Mouse (Mus musculus): ENCODE data around the gene Slc18a2. TPM values are rescaled to one million over a fixed set of nuclear protein-coding genes. Genes with fewer than 3 reads are reported as not detected.

The Slc18a2 gene
- polyA plus RNA-seq, 1 experiment from 2014 or later: 7.9 TPM

GRCm38 (mm10) chr19:59264838-59265532, 4.3 kb downstream of the Slc18a2 start:
- peaks cover 12% of the 10 kb centered on the region for H3K4me1 ChIP-seq (ENCODE audit: control insufficient read depth, insufficient read depth, low read length)
- H3K36me3 ChIP-seq (ENCODE audit: control insufficient read depth, insufficient read depth, low read length): no peaks in the 10 kb centered on the region
- no peak overlapping the region for H3K4me2 ChIP-seq (ENCODE audit: low read depth, low read length)
- H3K27me3 ChIP-seq (replicated peaks; ENCODE audit: control insufficient read depth, insufficient read depth, low read length): peaks cover 7% of the 10 kb centered on the region; the same call in 1 of the 2 replicates
- H3K9ac ChIP-seq (ENCODE audit: low read depth, low read length): no peak overlapping the region
- H3K9me3 ChIP-seq (ENCODE audit: control insufficient read depth, low read length): no peaks in the 10 kb centered on the region
- WGBS: 86% methylated on average over 9 of the region's 9 CpGs
- H3K4me3 ChIP-seq (ENCODE audit: low read length): no peak overlapping the region
- H3K27ac ChIP-seq (ENCODE audit: low read length): no peak overlapping the region
- ATAC-seq: no peak

- peaks cover 2% of the 10 kb centered on the region; the same call in 1 of the 2 replicates for H3K27me3 ChIP-seq (replicated peaks; ENCODE audit: control insufficient read depth, insufficient read depth, low read length)
- no peaks in the 10 kb centered on the region for H3K9me3 ChIP-seq (ENCODE audit: control insufficient read depth, low read length)
- no peak overlapping the region for H3K9ac ChIP-seq (ENCODE audit: low read depth, low read length)
- peaks cover 7% of the 10 kb centered on the region for H3K4me1 ChIP-seq (ENCODE audit: control insufficient read depth, insufficient read depth, low read length)
- H3K4me3 ChIP-seq (ENCODE audit: low read length): no peak overlapping the region
- no peak for ATAC-seq
- no peak overlapping the region for H3K4me2 ChIP-seq (ENCODE audit: low read depth, low read length)
- H3K36me3 ChIP-seq (ENCODE audit: control insufficient read depth, insufficient read depth, low read length): no peaks in the 10 kb centered on the region
- no peak overlapping the region for H3K27ac ChIP-seq (ENCODE audit: low read length)
- 67% methylated on average over 6 of the region's 6 CpGs for WGBS
Measured at GRCm38 (mm10) chr19:59265907-59266306, 5.2 kb downstream of the Slc18a2 start.

GRCm38 (mm10) chr19:59267417-59267963, 6.8 kb downstream of the Slc18a2 start:
- WGBS: 19% methylated on average over 5 of the region's 5 CpGs
- Histone ChIP-seq H3K9me3 (ENCODE audit: control insufficient read depth, low read length) (no peaks in the 10 kb centered on the region), H3K4me3 (ENCODE audit: low read length) (no peak overlapping the region), H3K9ac (ENCODE audit: low read depth, low read length) (no peak overlapping the region), H3K27ac (ENCODE audit: low read length) (peak overlapping the region; percentile 71), H3K4me2 (ENCODE audit: low read depth, low read length) (no peak overlapping the region), H3K36me3 (ENCODE audit: control insufficient read depth, insufficient read depth, low read length) (no peaks in the 10 kb centered on the region), H3K4me1 (ENCODE audit: control insufficient read depth, insufficient read depth, low read length) (peaks cover 7% of the 10 kb centered on the region), H3K27me3 (replicated peaks; ENCODE audit: control insufficient read depth, insufficient read depth, low read length) (no peaks in the 10 kb centered on the region)
- peak; percentile 56 for ATAC-seq

DNA sequence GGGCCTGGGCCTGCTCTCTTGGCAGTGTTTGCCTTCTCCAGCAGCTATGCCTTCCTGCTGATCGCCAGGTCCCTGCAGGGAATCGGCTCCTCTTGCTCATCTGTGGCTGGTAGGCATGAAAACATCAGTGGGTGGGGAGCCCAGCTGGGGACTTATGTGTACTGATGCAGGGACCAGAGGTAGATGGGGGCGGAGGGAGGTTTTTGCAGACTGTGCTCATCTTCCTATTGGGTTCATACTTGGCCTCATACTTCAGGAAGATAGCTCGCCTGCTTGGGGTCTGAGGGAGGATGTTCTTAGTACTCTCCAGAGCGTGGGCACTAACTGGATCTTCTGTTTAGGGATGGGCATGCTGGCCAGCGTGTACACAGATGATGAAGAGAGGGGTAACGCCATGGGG, 12.5 kb downstream of the Slc18a2 start:
- H3K4me1 ChIP-seq (ENCODE audit: control insufficient read depth, insufficient read depth, low read length): no peaks in the 10 kb centered on the region
- no peak overlapping the region for H3K4me2 ChIP-seq (ENCODE audit: low read depth, low read length)
- no peak overlapping the region for H3K27ac ChIP-seq (ENCODE audit: low read length)
- H3K36me3 ChIP-seq (ENCODE audit: control insufficient read depth, insufficient read depth, low read length): no peaks in the 10 kb centered on the region
- ATAC-seq: no peak
- 90% methylated on average over 7 of the region's 7 CpGs for WGBS
- no peaks in the 10 kb centered on the region for H3K9me3 ChIP-seq (ENCODE audit: control insufficient read depth, low read length)
- H3K4me3 ChIP-seq (ENCODE audit: low read length): no peak overlapping the region
- no peak overlapping the region for H3K9ac ChIP-seq (ENCODE audit: low read depth, low read length)
- no peaks in the 10 kb centered on the region for H3K27me3 ChIP-seq (replicated peaks; ENCODE audit: control insufficient read depth, insufficient read depth, low read length)

DNA sequence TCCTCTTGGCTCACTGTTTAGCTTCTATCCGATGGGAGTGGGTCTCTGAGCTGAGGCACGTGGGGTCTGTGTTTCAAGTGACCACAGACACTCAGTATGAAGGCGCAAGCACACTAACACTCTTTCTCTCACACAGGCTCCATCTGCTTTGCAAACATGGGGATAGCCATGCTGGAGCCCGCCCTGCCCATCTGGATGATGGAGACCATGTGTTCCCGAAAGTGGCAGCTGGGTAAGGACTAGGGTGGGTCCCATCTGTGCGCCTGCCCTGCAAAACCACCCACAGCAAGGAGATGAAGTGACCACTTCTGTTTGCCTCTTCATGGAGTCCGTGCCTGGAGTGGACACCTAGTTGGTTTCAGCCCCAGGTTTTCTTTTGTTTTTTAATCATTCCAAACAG, 15.7 kb downstream of the Slc18a2 start:
- no peak overlapping the region for H3K27ac ChIP-seq (ENCODE audit: low read length)
- H3K36me3 ChIP-seq (ENCODE audit: control insufficient read depth, insufficient read depth, low read length): no peaks in the 10 kb centered on the region
- H3K9me3 ChIP-seq (ENCODE audit: control insufficient read depth, low read length): no peaks in the 10 kb centered on the region
- WGBS: 80% methylated on average over 7 of the region's 7 CpGs
- no peak for ATAC-seq
- no peaks in the 10 kb centered on the region for H3K27me3 ChIP-seq (replicated peaks; ENCODE audit: control insufficient read depth, insufficient read depth, low read length)
- no peak overlapping the region for H3K4me3 ChIP-seq (ENCODE audit: low read length)
- no peak overlapping the region for H3K9ac ChIP-seq (ENCODE audit: low read depth, low read length)
- H3K4me2 ChIP-seq (ENCODE audit: low read depth, low read length): no peak overlapping the region
- no peaks in the 10 kb centered on the region for H3K4me1 ChIP-seq (ENCODE audit: control insufficient read depth, insufficient read depth, low read length)

GRCm38 (mm10) chr19:59280841-59281240, 20.1 kb downstream of the Slc18a2 start:
- no peaks in the 10 kb centered on the region for H3K36me3 ChIP-seq (ENCODE audit: control insufficient read depth, insufficient read depth, low read length)
- H3K4me1 ChIP-seq (ENCODE audit: control insufficient read depth, insufficient read depth, low read length): no peaks in the 10 kb centered on the region
- no peak overlapping the region for H3K27ac ChIP-seq (ENCODE audit: low read length)
- no peak overlapping the region for H3K9ac ChIP-seq (ENCODE audit: low read depth, low read length)
- no peak for ATAC-seq
- no peak overlapping the region for H3K4me3 ChIP-seq (ENCODE audit: low read length)
- H3K9me3 ChIP-seq (ENCODE audit: control insufficient read depth, low read length): no peaks in the 10 kb centered on the region
- H3K27me3 ChIP-seq (replicated peaks; ENCODE audit: control insufficient read depth, insufficient read depth, low read length): no peaks in the 10 kb centered on the region
- H3K4me2 ChIP-seq (ENCODE audit: low read depth, low read length): no peak overlapping the region

DNA sequence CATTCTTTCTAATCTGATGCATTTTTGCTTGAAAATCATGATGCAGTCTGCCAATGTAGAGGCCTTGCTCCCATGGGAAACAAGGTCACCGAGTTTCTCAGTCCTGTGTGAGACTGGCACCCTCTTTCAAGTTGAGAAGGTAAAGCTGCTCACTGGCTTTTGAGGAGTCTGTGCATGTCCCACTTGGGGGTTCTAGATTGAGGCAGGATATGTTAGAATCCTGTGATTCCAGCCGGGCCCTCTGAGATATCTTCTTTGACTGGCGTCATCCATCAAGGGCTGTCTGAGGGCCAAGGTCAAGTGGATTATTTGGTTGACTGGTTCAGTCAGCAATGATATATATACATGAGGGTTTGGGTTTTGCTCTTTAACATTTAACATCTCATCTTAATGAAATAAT, 21.3 kb downstream of the Slc18a2 start:
- 66% methylated on average over 3 of the region's 3 CpGs for WGBS

GRCm38 (mm10) chr19:59289042-59289441, 28.3 kb downstream of the Slc18a2 start:
- Histone ChIP-seq H3K4me3 (ENCODE audit: low read length) (no peak overlapping the region), H3K27me3 (replicated peaks; ENCODE audit: control insufficient read depth, insufficient read depth, low read length) (no peaks in the 10 kb centered on the region), H3K9me3 (ENCODE audit: control insufficient read depth, low read length) (no peaks in the 10 kb centered on the region), H3K4me1 (ENCODE audit: control insufficient read depth, insufficient read depth, low read length) (no peaks in the 10 kb centered on the region), H3K27ac (ENCODE audit: low read length) (no peak overlapping the region), H3K36me3 (ENCODE audit: control insufficient read depth, insufficient read depth, low read length) (no peaks in the 10 kb centered on the region), H3K4me2 (ENCODE audit: low read depth, low read length) (no peak overlapping the region), H3K9ac (ENCODE audit: low read depth, low read length) (no peak overlapping the region)
- no peak for ATAC-seq

More for the DNA sequence above, 21.3 kb downstream of the Slc18a2 start:
- no peak overlapping the region for H3K4me2 ChIP-seq (ENCODE audit: low read depth, low read length)
- H3K27me3 ChIP-seq (replicated peaks; ENCODE audit: control insufficient read depth, insufficient read depth, low read length): no peaks in the 10 kb centered on the region
- no peak overlapping the region for H3K9ac ChIP-seq (ENCODE audit: low read depth, low read length)
- no peak overlapping the region for H3K27ac ChIP-seq (ENCODE audit: low read length)
- H3K36me3 ChIP-seq (ENCODE audit: control insufficient read depth, insufficient read depth, low read length): no peaks in the 10 kb centered on the region
- ATAC-seq: no peak
- no peaks in the 10 kb centered on the region for H3K9me3 ChIP-seq (ENCODE audit: control insufficient read depth, low read length)
- no peak overlapping the region for H3K4me3 ChIP-seq (ENCODE audit: low read length)
- H3K4me1 ChIP-seq (ENCODE audit: control insufficient read depth, insufficient read depth, low read length): no peaks in the 10 kb centered on the region

GRCm38 (mm10) chr19:59289811-59290210, 29.1 kb downstream of the Slc18a2 start:
- H3K9me3 ChIP-seq (ENCODE audit: control insufficient read depth, low read length): no peaks in the 10 kb centered on the region
- H3K36me3 ChIP-seq (ENCODE audit: control insufficient read depth, insufficient read depth, low read length): no peaks in the 10 kb centered on the region
- no peak overlapping the region for H3K9ac ChIP-seq (ENCODE audit: low read depth, low read length)
- no peak for ATAC-seq
- no peak overlapping the region for H3K4me2 ChIP-seq (ENCODE audit: low read depth, low read length)
- H3K27me3 ChIP-seq (replicated peaks; ENCODE audit: control insufficient read depth, insufficient read depth, low read length): no peaks in the 10 kb centered on the region
- H3K27ac ChIP-seq (ENCODE audit: low read length): no peak overlapping the region
- no peaks in the 10 kb centered on the region for H3K4me1 ChIP-seq (ENCODE audit: control insufficient read depth, insufficient read depth, low read length)
- H3K4me3 ChIP-seq (ENCODE audit: low read length): no peak overlapping the region
- WGBS: 84% methylated on average over 6 of the region's 6 CpGs

All from intestine, embryonic 16.5 days (tissue).